Mouse (Mus musculus) ES-Bruce4 (cell line): ENCODE measurements around the gene Adprh. TPM values are rescaled to one million over a fixed set of nuclear protein-coding genes. Genes with fewer than 3 reads are reported as not detected.

Experiments used
- H3K27ac ChIP-seq: 2 replicates; pipeline ENCODE4 v1.5.1; 2012; ENCODE audit warnings: low read length, inconsistent platforms; ENCODE audit not compliant: insufficient read depth
- H3K27me3 ChIP-seq: 2 replicates; pipeline ENCODE4 v1.6.1; 2012; ENCODE audit warnings: mild to moderate bottlenecking, low read length, inconsistent platforms; ENCODE audit not compliant: control insufficient read depth, poor library complexity, insufficient read depth, severe bottlenecking
- H3K36me3 ChIP-seq: 2 replicates; pipeline ENCODE4 v1.6.1; 2012; ENCODE audit warnings: inconsistent platforms, mild to moderate bottlenecking, low read length, moderate library complexity; ENCODE audit not compliant: control insufficient read depth, poor library complexity, insufficient read depth, severe bottlenecking
- H3K4me1 ChIP-seq: one replicate; pipeline ENCODE4 v1.8.1; 2011; ENCODE audit warnings: low read length; ENCODE audit not compliant: control insufficient read depth, insufficient read depth
- H3K4me3 ChIP-seq: 2 replicates; pipeline ENCODE4 v1.5.1; 2011; ENCODE audit warnings: low read depth, mild to moderate bottlenecking, low read length
- H3K9ac ChIP-seq: 2 replicates; pipeline ENCODE4 v1.6.1; 2012; ENCODE audit warnings: low read depth, mild to moderate bottlenecking, inconsistent platforms; ENCODE audit not compliant: poor library complexity, severe bottlenecking
- H3K9me3 ChIP-seq: replicated peaks from 2 replicates; pipeline ENCODE4 v1.6.1; 2012; ENCODE audit warnings: mild to moderate bottlenecking, low read length, inconsistent platforms; ENCODE audit not compliant: control insufficient read depth, poor library complexity, insufficient read depth, severe bottlenecking
- CTCF ChIP-seq: IDR thresholded peaks from one replicate; pipeline ENCODE4 v1.8.1; 2011; ENCODE audit warnings: low read depth, low read length
- EP300 ChIP-seq: IDR thresholded peaks from 2 replicates; pipeline ENCODE4 v1.6.1; 2011; ENCODE audit warnings: low read depth, low read length; ENCODE audit not compliant: insufficient read depth
- POLR2A ChIP-seq: IDR thresholded peaks from one replicate; pipeline ENCODE4 v1.8.1; 2011; ENCODE audit warnings: low read length; ENCODE audit not compliant: insufficient read depth
- polyA plus RNA-seq: library from polyadenylated mRNA; stranded (reverse); fragments of >200 nt; gene quantifications from 2 replicates; pipeline ENCODE4 v1.2.4, GENCODE M21; 2011; ENCODE audit warnings: low read depth; ENCODE audit not compliant: missing spikeins, insufficient read depth, insufficient read length

Adprh gene
- polyA plus RNA-seq, 1 experiment = 50.7 TPM

DNA sequence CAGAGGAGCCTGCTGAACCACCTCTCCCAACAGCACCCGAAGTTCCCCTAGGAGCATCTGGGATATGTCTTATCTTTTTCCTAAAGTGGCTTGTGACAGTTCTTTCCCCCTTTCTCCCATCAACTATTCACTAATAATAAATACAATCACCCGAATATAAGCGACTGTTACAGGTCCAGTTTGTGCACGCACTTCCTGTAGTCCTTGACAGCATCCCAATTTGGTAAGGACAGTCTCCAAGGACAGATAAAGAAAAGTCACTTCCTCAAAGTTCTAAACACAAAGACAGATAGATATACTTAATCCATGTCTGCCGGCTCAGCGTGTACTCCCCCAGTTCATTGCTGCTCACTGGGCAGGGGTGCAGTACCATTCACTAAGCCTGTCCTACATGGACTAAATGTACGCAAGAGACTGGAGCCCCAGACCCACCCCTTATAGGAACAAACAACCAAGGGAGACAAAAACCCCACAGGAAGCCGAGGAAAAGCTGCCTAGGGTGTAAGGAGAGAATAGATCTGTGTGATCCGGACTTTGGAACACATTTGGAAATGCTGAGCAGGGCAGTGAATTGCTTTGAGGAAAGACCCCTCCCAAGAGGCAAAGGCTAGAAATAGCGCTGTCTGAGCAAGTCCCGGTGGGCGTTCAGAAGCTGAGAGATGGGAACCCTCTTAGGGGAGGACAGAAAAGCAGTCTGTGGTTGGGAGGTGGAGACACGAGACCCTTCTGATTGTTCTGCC lies 20.9 kb downstream of the Adprh start:
- Histone ChIP-seq H3K9ac (no peak overlapping the region), H3K27ac (0 out of 2 replicates have a peak overlapping the region, but pooled peaks have one; percentile 7), H3K27me3 (no peaks in the 10 kb centered on the region), H3K9me3 (no peaks in the 10 kb centered on the region), H3K4me1 (peaks cover 4% of the 10 kb centered on the region), H3K4me3 (no peak overlapping the region), H3K36me3 (no peaks in the 10 kb centered on the region)
- TF ChIP-seq EP300 = no peak

GRCm38 (mm10) chr16:38425799-38426198 lies 26.7 kb downstream of the Adprh start:
- Histone ChIP-seq H3K9me3 (no peaks in the 10 kb centered on the region), H3K27ac (no peak overlapping the region), H3K4me1 (no peaks in the 10 kb centered on the region), H3K36me3 (no peaks in the 10 kb centered on the region), H3K27me3 (no peaks in the 10 kb centered on the region), H3K4me3 (no peak overlapping the region), H3K9ac (no peak overlapping the region)
- TF ChIP-seq CTCF (no peak), POLR2A (no peak), EP300 (no peak)

- H3K27ac ChIP-seq = no peak overlapping the region
- TF ChIP-seq CTCF (no peak), EP300 (no peak), POLR2A (no peak)
Measured at GRCm38 (mm10) chr16:38425374-38425773, 27.1 kb downstream of the Adprh start.

DNA sequence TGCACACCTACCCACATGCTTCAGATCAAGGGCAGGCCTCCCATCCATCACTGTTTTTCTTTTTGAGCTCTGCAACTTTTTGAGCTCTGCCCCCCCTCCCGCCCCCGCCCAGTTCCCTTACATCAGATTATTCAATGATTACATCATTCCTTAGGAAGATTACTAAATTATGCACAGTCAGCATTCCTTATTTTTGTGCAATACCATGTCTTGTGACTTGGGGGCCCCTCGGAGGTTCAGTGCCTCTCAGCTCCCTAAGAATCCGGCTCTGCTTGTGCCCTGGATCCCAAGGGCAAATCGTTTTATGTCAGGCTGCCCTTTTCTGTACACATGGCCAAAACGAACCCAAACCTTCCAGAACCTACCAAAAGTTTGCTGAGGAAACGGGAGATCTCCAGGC lies 37.5 kb downstream of the Adprh start:
- H3K4me3 ChIP-seq = no peak overlapping the region
- no peaks in the 10 kb centered on the region for H3K27me3 ChIP-seq
- TF ChIP-seq POLR2A = no peak
- no peak for TF ChIP-seq EP300
- TF ChIP-seq CTCF = no peak
- H3K9ac ChIP-seq = no peak overlapping the region
- no peaks in the 10 kb centered on the region for H3K9me3 ChIP-seq
- no peaks in the 10 kb centered on the region for H3K36me3 ChIP-seq
- no peaks in the 10 kb centered on the region for H3K4me1 ChIP-seq
- H3K27ac ChIP-seq = no peak overlapping the region

More at GRCm38 (mm10) chr16:38425374-38425773, 27.1 kb downstream of the Adprh start:
- H3K4me3 ChIP-seq = no peak overlapping the region
- H3K4me1 ChIP-seq = no peaks in the 10 kb centered on the region
- no peaks in the 10 kb centered on the region for H3K9me3 ChIP-seq
- no peaks in the 10 kb centered on the region for H3K36me3 ChIP-seq
- no peaks in the 10 kb centered on the region for H3K27me3 ChIP-seq
- no peak overlapping the region for H3K9ac ChIP-seq

DNA sequence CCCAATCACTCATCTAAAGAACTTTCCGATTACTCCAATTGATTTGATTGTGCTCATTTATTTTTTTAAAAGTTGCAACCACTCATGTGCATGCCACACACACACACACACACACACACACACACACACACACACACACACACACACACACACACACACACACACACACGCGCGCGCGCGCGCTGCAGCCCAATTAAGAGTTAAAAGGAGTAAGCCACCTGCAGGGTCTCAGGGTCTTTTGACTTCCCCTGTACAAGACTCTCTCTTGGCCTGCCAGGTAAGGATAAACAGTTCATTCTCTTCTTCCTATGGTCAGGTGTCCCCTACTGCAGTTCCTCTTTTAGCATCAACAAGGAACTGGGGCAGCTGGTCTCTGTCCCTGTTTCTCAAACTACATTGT lies 44.1 kb downstream of the Adprh start:
- Histone ChIP-seq H3K27me3 (no peaks in the 10 kb centered on the region), H3K27ac (no peak overlapping the region), H3K9me3 (no peaks in the 10 kb centered on the region), H3K4me1 (peaks cover 4% of the 10 kb centered on the region), H3K4me3 (no peak overlapping the region), H3K36me3 (no peaks in the 10 kb centered on the region), H3K9ac (no peak overlapping the region)
- TF ChIP-seq CTCF (no peak), EP300 (no peak), POLR2A (no peak)

- Histone ChIP-seq H3K4me1 (peaks cover 4% of the 10 kb centered on the region), H3K27me3 (no peaks in the 10 kb centered on the region), H3K27ac (no peak overlapping the region), H3K9ac (no peak overlapping the region), H3K9me3 (no peaks in the 10 kb centered on the region), H3K36me3 (no peaks in the 10 kb centered on the region), H3K4me3 (no peak overlapping the region)
- peak; percentile 68; the same call in 1 of the 2 replicates for TF ChIP-seq EP300
- TF ChIP-seq CTCF = no peak
- TF ChIP-seq POLR2A = no peak
Measured at GRCm38 (mm10) chr16:38407584-38407983, 44.9 kb downstream of the Adprh start.
